Mouse (Mus musculus) cerebellum, adult 2 months (tissue): Measurements from ENCODE around the gene Cwc22.

Source experiments
- CTCF ChIP-seq: fragments of 200-500 bp; IDR thresholded peaks from 2 replicates; pipeline ENCODE4 v1.5.1; 2011; ENCODE audit warnings: low read depth, mild to moderate bottlenecking, control low read depth, low read length, moderate library complexity, borderline replicate concordance; ENCODE audit not compliant: insufficient read depth
- POLR2A ChIP-seq: fragments of 200-500 bp; IDR thresholded peaks from 2 replicates; pipeline ENCODE4 v1.6.1; 2011; ENCODE audit warnings: low read length, control low read depth, borderline replicate concordance; ENCODE audit not compliant: insufficient read depth

GRCm38 (mm10) chr2:77874678-77875077, 71.5 kb downstream of the Cwc22 start:
- TF ChIP-seq CTCF (no peak), POLR2A (no peak)
